Mouse (Mus musculus) lung, postnatal 0 days (tissue): ENCODE measurements at regions not wholly inside any gene's neighbourhood (a gene's known extent, or its start where the extent isn't known, plus 50 kb on each side); places are given as distances from the start of the nearest gene placed in this dataset.

ENCODE experiments used
- ATAC-seq: fragments of 200-750 bp; cut with Nextera tagmentation; 2 replicates; pipeline ENCODE4 v1.8.0; 2017; ENCODE audit warnings: moderate library complexity
- DNase-seq: peaks from one replicate; pipeline ENCODE4 v3.0.0-alpha.2; 2016; ENCODE audit warnings: low spot score
- H3K27ac ChIP-seq: fragments of 300-500 bp; sonication (generic); 2 replicates; pipeline ENCODE4 v1.5.1; 2014; ENCODE audit warnings: antibody characterized with exemption, mild to moderate bottlenecking, low read length, mixed read lengths
- H3K27me3 ChIP-seq: fragments of 300-500 bp; sonication (generic); replicated peaks from 2 replicates; pipeline ENCODE4 v1.6.1; 2014; ENCODE audit warnings: low read length, mixed read lengths; ENCODE audit not compliant: insufficient read depth
- H3K36me3 ChIP-seq: fragments of 300-500 bp; sonication (generic); 2 replicates; pipeline ENCODE4 v1.6.1; 2014; ENCODE audit warnings: low read length, mixed read lengths; ENCODE audit not compliant: insufficient read depth
- H3K4me1 ChIP-seq: fragments of 300-500 bp; sonication (generic); 2 replicates; pipeline ENCODE4 v1.6.1; 2014; ENCODE audit warnings: antibody characterized with exemption, low read depth, low read length, mixed read lengths; ENCODE audit not compliant: insufficient read depth
- H3K4me2 ChIP-seq: fragments of 300-500 bp; sonication (generic); replicated peaks from 2 replicates; pipeline ENCODE4 v1.6.1; 2014; ENCODE audit warnings: low read depth, mild to moderate bottlenecking, low read length, moderate library complexity, mixed read lengths
- H3K4me3 ChIP-seq: fragments of 300-500 bp; sonication (generic); 2 replicates; pipeline ENCODE4 v1.5.1; 2014; ENCODE audit warnings: low read depth, low read length
- H3K9ac ChIP-seq: fragments of 300-500 bp; sonication (generic); replicated peaks from 2 replicates; pipeline ENCODE4 v1.6.1; 2014; ENCODE audit warnings: low read depth, mild to moderate bottlenecking
- H3K9me3 ChIP-seq: fragments of 300-500 bp; sonication (generic); 2 replicates; pipeline ENCODE4 v1.6.1; 2016; ENCODE audit warnings: low read length, mixed read lengths
- CTCF ChIP-seq: IDR thresholded peaks from 2 replicates; pipeline ENCODE4 v1.5.1; 2016; ENCODE audit warnings: antibody characterized with exemption, mild to moderate bottlenecking
- EP300 ChIP-seq: IDR thresholded peaks from 2 replicates; pipeline ENCODE4 v1.6.1; 2016; ENCODE audit warnings: antibody characterized with exemption, mild to moderate bottlenecking, control low read depth
- WGBS: fragments of 180-500 bp; shearing (Covaris S2); extraction: QIAGEN DNeasy Blood & Tissue Kit; methylation state at CpG from one replicate; pipeline ENCODE4 v1.1.7; 2014; 5-methylcytosine and 5-hydroxymethylcytosine counted together

DNA sequence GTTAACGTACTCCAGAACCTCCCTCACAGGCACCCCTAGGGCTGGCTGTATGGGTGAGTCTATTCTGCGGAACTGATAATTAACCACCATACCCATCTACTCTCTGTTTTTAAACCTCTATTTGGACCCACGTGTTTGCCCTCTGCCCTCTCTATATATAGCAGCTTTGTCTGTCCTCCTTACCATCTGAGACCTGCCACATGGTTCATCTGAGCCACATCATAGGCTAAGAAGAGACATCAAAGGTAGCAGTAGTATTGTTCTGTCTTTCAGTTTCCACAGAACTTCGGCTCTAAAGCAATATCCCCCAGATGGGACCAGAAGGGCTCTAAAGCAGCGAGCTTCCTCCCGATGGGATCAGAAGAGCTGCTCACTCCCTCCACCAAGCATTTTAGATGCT lies 281.7 kb upstream of the Xylt1 start:
- DNase-seq (no peak), ATAC-seq (no peak)
- Histone ChIP-seq H3K36me3 (no peaks in the 10 kb centered on the region), H3K9ac (no peak overlapping the region), H3K9me3 (no peaks in the 10 kb centered on the region), H3K4me3 (no peak overlapping the region), H3K27me3 (no peaks in the 10 kb centered on the region), H3K4me2 (no peak overlapping the region), H3K4me1 (no peaks in the 10 kb centered on the region), H3K27ac (no peak overlapping the region)
- TF ChIP-seq EP300 = no peak
- no peak for TF ChIP-seq CTCF
- 74% methylated on average over 6 of the region's 6 CpGs for WGBS

DNA sequence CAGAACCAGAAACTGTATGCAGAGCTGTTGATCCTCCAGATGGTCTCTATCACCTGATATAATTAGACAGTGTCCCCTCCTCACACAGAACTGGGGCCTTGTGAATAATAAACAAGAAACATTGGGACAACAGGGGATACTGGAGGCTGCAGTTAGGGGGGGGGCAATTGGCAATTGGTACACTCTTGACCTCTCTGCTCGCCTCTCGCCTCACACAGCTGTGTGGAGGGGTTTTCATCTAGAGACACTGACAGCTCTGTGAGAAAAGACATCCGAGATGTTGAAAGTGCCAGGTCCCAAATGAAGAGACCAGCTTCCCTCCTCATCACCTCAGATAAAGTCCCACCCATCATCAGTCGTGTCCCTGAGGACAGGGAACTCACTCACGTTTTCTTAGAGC lies 277.7 kb upstream of the Xylt1 start:
- H3K36me3 ChIP-seq = no peaks in the 10 kb centered on the region
- no peak overlapping the region for H3K4me3 ChIP-seq
- TF ChIP-seq CTCF (no peak), EP300 (no peak)
- H3K9ac ChIP-seq = no peak overlapping the region
- no peaks in the 10 kb centered on the region for H3K27me3 ChIP-seq
- ATAC-seq = no peak
- H3K9me3 ChIP-seq = no peaks in the 10 kb centered on the region
- H3K4me2 ChIP-seq = no peak overlapping the region
- no peaks in the 10 kb centered on the region for H3K4me1 ChIP-seq
- H3K27ac ChIP-seq = no peak overlapping the region
- WGBS = 51% methylated on average over 5 of the region's 5 CpGs
- DNase-seq = no peak

DNA sequence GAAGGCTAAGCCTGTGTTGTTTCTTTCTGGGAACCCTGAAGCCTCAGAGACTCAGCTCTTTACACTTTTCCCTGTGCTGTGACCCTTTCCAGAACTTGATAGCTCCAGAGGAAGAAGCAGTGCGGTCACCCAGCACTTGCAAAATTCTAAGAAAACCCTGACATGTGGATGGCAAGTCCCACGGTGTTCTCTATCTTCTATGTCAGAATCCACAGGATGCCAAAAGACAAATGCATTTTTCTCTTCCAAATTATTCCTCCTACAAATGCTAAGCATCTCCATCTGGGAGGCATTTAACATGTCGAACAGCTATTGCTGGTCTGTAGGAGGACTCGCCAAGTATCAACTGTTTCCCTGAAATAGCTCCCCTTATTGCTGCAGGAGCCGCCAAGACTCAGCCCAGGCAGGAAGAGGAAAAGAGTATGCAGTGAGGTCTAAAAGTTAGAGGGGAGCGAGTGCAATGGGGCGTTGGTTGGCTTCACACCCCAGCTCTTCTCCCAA lies 274.0 kb upstream of the Xylt1 start:
- Histone ChIP-seq H3K27ac (no peak overlapping the region), H3K9me3 (no peaks in the 10 kb centered on the region), H3K4me3 (no peak overlapping the region), H3K4me1 (no peaks in the 10 kb centered on the region), H3K27me3 (no peaks in the 10 kb centered on the region), H3K36me3 (no peaks in the 10 kb centered on the region), H3K9ac (no peak overlapping the region), H3K4me2 (no peak overlapping the region)
- TF ChIP-seq EP300 (no peak), CTCF (no peak)
- WGBS = 82% methylated on average over 7 of the region's 7 CpGs
- no peak for ATAC-seq
- DNase-seq = no peak

DNA sequence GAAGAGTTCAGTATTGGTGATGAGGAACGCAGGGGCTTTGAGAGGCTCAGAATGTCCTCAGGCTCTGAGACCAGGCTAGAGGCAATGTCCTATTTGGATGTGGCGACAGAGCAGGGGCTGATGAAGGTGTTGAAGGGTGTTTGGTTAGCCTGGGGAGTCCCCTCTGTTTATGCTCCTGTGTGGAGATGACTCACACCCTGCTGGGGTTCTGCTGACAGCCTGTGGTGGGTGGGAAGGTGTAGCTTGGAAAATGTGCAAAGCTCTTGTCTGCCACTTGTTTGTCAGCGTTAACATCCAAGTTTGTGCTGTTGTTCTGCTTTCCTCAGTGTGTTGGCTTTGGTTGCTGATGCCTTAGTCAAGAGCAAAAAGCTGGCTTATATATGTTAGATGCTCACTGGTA lies 272.4 kb upstream of the Xylt1 start:
- H3K36me3 ChIP-seq = no peaks in the 10 kb centered on the region
- H3K27me3 ChIP-seq = no peaks in the 10 kb centered on the region
- H3K27ac ChIP-seq = no peak overlapping the region
- H3K4me2 ChIP-seq = no peak overlapping the region
- no peak for DNase-seq
- H3K4me3 ChIP-seq = no peak overlapping the region
- no peak overlapping the region for H3K9ac ChIP-seq
- H3K4me1 ChIP-seq = no peaks in the 10 kb centered on the region
- no peak for ATAC-seq
- no peak for TF ChIP-seq EP300
- no peak for TF ChIP-seq CTCF
- 65% methylated on average over 3 of the region's 3 CpGs for WGBS
- no peaks in the 10 kb centered on the region for H3K9me3 ChIP-seq

DNA sequence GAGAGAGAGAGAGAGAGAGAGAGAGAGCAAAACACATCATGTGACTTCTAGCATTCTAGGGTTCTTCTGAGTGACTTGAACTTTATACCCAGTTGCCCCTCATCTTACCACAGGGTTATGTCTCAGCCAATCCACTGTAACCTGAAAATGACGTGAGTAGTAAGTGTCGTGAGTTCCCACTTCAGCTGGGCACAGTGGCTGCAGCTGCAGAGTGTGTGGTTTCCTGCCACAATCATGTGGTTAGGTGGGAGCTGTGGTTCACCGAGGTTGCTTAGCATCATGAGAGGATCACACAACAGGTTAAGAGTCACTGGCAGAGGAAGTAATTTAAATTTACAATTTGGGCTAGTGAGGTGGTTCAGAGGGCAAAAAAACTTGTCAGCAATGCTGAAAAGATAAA lies 253.1 kb upstream of the Xylt1 start:
- Histone ChIP-seq H3K4me3 (no peak overlapping the region), H3K4me1 (no peaks in the 10 kb centered on the region), H3K27ac (no peak overlapping the region), H3K9ac (no peak overlapping the region), H3K36me3 (no peaks in the 10 kb centered on the region), H3K4me2 (no peak overlapping the region), H3K9me3 (no peaks in the 10 kb centered on the region), H3K27me3 (no peaks in the 10 kb centered on the region)
- ATAC-seq (no peak), DNase-seq (no peak)
- WGBS = 47% methylated on average over 3 of the region's 3 CpGs
- TF ChIP-seq EP300 (no peak), CTCF (no peak)

DNA sequence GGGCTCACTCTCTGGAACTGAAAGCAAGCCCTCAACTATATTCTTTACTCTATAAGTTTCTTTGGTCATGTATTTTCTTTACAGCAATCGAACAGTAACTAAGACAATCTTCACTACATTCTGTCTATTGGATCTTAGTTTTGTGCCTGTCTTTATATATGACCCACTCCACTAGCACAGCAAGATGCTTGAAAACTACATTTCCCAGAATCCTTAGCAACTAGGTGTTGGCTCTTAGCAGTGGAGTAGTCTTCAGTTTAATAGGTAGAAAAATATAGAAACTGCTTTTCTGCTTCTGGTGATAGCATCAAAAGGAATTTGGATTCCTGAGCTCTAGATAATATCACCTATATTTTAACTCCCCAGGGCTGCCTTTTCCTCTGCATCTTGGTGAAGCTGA lies 245.9 kb upstream of the Xylt1 start:
- Histone ChIP-seq H3K4me1 (no peaks in the 10 kb centered on the region), H3K36me3 (no peaks in the 10 kb centered on the region), H3K4me3 (no peak overlapping the region), H3K4me2 (no peak overlapping the region), H3K9ac (no peak overlapping the region), H3K27ac (no peak overlapping the region), H3K27me3 (no peaks in the 10 kb centered on the region), H3K9me3 (no peaks in the 10 kb centered on the region)
- no peak for TF ChIP-seq CTCF
- no peak for TF ChIP-seq EP300
- DNase-seq (no peak), ATAC-seq (no peak)
- 81% methylated on average over 1 of the region's 1 CpGs for WGBS

DNA sequence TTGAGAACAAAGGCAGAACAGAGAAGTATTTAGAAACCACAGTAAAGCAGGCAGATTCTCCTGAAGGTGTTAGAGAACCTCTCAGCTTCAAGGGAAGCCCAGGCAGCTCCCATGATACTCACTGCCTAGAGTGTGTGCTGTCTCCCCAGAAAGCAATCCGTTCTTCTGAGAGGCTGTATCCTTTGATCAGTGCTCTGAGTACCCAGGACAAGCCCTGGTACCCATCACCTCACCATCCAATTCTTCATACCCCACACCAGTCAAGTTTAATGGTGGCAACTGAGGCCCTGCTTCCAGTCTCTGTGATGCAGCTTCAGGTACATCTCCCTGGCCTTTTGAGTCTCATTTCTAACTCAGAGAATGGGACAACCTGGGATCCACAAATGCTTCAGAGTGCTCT lies 242.1 kb upstream of the Xylt1 start:
- H3K27ac ChIP-seq = no peak overlapping the region
- H3K9me3 ChIP-seq = no peaks in the 10 kb centered on the region
- DNase-seq (no peak), ATAC-seq (no peak)
- H3K4me2 ChIP-seq = no peak overlapping the region
- WGBS = 11% methylated on average over 1 of the region's 1 CpGs
- TF ChIP-seq CTCF (no peak), EP300 (no peak)
- no peaks in the 10 kb centered on the region for H3K36me3 ChIP-seq
- H3K9ac ChIP-seq = no peak overlapping the region
- no peak overlapping the region for H3K4me3 ChIP-seq
- no peaks in the 10 kb centered on the region for H3K27me3 ChIP-seq
- no peaks in the 10 kb centered on the region for H3K4me1 ChIP-seq
